Mouse (Mus musculus) liver, embryonic 11.5 days (tissue): ENCODE data around the gene Rbfox2. TPM values are rescaled to one million over a fixed set of nuclear protein-coding genes. Genes with fewer than 3 reads are reported as not detected.

Experiments
- ATAC-seq: fragments of 200-750 bp; cut with Nextera tagmentation; replicated peaks from 2 replicates; pipeline ENCODE4 v1.8.0; 2017; ENCODE audit warnings: moderate number of reproducible peaks, mild to moderate bottlenecking, moderate TSS enrichment, moderate library complexity; ENCODE audit not compliant: low FRiP score
- DNase-seq: peaks from one replicate; pipeline ENCODE4 v3.0.0-alpha.2; 2017; ENCODE audit warnings: low spot score
- H3K27ac ChIP-seq: fragments of 300-500 bp; sonication (generic); 2 replicates; pipeline ENCODE4 v1.5.1; 2014; ENCODE audit warnings: mild to moderate bottlenecking, low read depth, low read length, control low read depth
- H3K27me3 ChIP-seq: fragments of 300-500 bp; sonication (generic); replicated peaks from 2 replicates; pipeline ENCODE4 v1.6.1; 2014; ENCODE audit warnings: low read length, mixed read lengths; ENCODE audit not compliant: control insufficient read depth, insufficient read depth
- H3K36me3 ChIP-seq: fragments of 300-500 bp; sonication (generic); 2 replicates; pipeline ENCODE4 v1.6.1; 2014; ENCODE audit warnings: mild to moderate bottlenecking, low read length, moderate library complexity, mixed read lengths; ENCODE audit not compliant: control insufficient read depth, insufficient read depth
- H3K4me1 ChIP-seq: fragments of 300-500 bp; sonication (generic); replicated peaks from 2 replicates; pipeline ENCODE4 v1.6.1; 2014; ENCODE audit warnings: low read length, mixed read lengths; ENCODE audit not compliant: control insufficient read depth, insufficient read depth
- H3K4me2 ChIP-seq: fragments of 300-500 bp; sonication (generic); 2 replicates; pipeline ENCODE4 v1.6.1; 2014; ENCODE audit warnings: mild to moderate bottlenecking, control low read depth, moderate library complexity
- H3K4me3 ChIP-seq: fragments of 300-500 bp; sonication (generic); 2 replicates; pipeline ENCODE4 v1.5.1; 2014; ENCODE audit warnings: low read depth, low read length, control low read depth
- H3K9ac ChIP-seq: fragments of 300-500 bp; sonication (generic); 2 replicates; pipeline ENCODE4 v1.6.1; 2014; ENCODE audit warnings: low read depth, low read length, control low read depth
- H3K9me3 ChIP-seq: fragments of 300-500 bp; sonication (generic); 2 replicates; pipeline ENCODE4 v1.6.1; 2016; ENCODE audit warnings: low read length, inconsistent platforms, mixed read lengths; ENCODE audit not compliant: control insufficient read depth
- WGBS: fragments of 180-500 bp; shearing (Covaris S2); extraction: QIAGEN DNeasy Blood & Tissue Kit; methylation state at CpG from one replicate; pipeline ENCODE4 v1.1.7; 2014; 5-methylcytosine and 5-hydroxymethylcytosine counted together
- polyA plus RNA-seq: library from polyadenylated mRNA; unstranded; fragments of >200 nt; fragmentation: Nextera tagmentation; extraction: Ambion mirVana; gene quantifications from 2 replicates; pipeline ENCODE4 v1.2.1, GENCODE M21; 2014

Rbfox2 gene
- polyA plus RNA-seq, 1 experiment from 2014 or later = 26.6 TPM

DNA sequence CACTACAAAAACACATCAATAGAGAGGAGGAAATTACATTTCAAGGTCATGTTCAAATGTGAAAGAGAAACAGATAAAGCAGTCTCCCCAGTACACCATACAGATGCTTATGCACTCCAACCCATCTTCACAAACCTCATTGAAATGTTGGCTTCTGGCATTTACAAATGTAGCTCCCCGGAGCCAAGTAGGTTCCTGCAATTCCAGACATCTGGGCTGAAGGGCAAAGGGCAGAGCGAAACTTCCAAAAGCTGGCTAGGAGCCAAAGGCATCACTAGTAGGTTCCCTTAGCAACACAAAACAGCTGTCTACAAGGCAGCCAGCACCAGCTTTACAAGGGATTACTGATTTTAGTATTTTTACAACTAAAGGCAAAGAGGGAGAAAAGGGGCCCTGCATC, 104.6 kb downstream of the Rbfox2 start:
- Histone ChIP-seq H3K27ac (no peak overlapping the region), H3K27me3 (no peaks in the 10 kb centered on the region), H3K4me2 (no peak overlapping the region), H3K4me1 (peaks cover 11% of the 10 kb centered on the region), H3K36me3 (no peaks in the 10 kb centered on the region), H3K9ac (no peak overlapping the region), H3K9me3 (no peaks in the 10 kb centered on the region), H3K4me3 (no peak overlapping the region)
- DNase-seq = no peak
- 51% methylated on average over 2 of the region's 2 CpGs for WGBS
- ATAC-seq = no peak

GRCm38 (mm10) chr15:77196827-77197226, 110.0 kb downstream of the Rbfox2 start:
- no peak for ATAC-seq
- Histone ChIP-seq H3K4me1 (0 out of 2 replicates have a peak, but pooled peaks cover 5% of the 10 kb centered on the region), H3K4me3 (no peak overlapping the region), H3K27me3 (no peaks in the 10 kb centered on the region), H3K36me3 (no peaks in the 10 kb centered on the region), H3K27ac (no peak overlapping the region), H3K9ac (no peak overlapping the region), H3K4me2 (no peak overlapping the region), H3K9me3 (no peaks in the 10 kb centered on the region)
- WGBS = 66% methylated on average over 5 of the region's 5 CpGs
- no peak for DNase-seq

DNA sequence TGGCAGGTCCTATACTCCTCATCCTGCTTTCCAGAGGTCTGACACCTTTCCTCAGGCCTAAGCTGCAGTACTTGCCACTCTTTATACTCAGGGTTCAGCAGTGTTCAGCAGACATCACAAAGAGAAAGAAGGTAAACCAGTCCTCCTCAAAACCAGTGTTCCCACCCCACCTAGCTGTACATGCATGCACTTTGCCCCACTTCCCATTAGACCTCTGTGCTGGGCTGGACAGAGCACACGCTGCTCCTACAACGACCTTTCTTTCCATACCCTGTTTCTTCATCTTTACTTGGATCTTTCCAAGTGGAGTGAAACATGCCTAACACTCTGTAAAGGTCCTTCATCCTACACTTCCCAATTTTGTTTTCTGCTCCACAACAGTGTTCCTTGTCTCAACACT, 110.8 kb downstream of the Rbfox2 start:
- ATAC-seq = no peak
- Histone ChIP-seq H3K27me3 (no peaks in the 10 kb centered on the region), H3K4me1 (0 out of 2 replicates have a peak, but pooled peaks cover 2% of the 10 kb centered on the region), H3K4me3 (no peak overlapping the region), H3K27ac (peak overlapping the region; percentile 8; the same call in 1 of the 2 replicates), H3K9me3 (no peaks in the 10 kb centered on the region), H3K4me2 (no peak overlapping the region), H3K36me3 (no peaks in the 10 kb centered on the region), H3K9ac (no peak overlapping the region)
- 76% methylated on average over 2 of the region's 2 CpGs for WGBS
- no peak for DNase-seq

DNA sequence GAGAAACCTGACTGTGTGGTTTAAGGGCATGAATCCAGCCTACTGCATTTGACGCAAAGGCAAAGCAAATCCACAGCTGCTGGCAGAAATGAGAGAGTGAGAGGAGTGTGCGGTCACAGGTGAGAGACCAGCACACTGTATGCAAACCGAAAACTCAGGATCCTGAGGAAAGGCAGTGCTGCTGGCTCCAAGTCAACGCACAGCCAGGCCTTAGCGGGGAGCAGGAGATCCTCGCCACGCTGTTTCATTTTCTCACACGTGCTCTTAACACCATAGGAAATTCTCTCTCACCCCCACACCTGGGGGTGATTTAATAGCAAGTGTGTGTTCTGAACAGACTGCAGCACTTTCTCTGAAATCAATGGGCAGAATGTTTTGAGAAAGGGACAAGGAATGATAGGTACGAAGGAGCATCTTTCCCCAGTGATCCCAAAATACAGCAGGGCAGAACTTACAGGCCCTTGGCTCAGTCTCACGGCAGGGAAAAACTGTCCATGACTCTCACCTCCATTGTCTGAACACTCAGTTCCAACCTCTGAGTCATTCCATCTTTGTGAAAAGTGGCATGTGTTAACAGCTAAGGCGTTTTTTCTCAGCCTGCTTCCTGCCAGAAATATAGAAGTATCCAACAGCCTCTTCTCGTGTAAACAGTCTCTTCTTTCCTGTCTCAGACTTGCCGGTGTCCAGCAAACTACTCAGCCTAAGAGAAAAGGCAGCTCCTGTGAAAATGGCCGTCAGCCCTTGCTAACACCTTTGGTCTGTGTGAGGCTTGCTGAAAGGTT, 114.5 kb downstream of the Rbfox2 start:
- H3K36me3 ChIP-seq = no peaks in the 10 kb centered on the region
- 0 out of 2 replicates have a peak, but pooled peaks cover 2% of the 10 kb centered on the region for H3K4me1 ChIP-seq
- H3K9ac ChIP-seq = no peak overlapping the region
- no peak overlapping the region for H3K4me2 ChIP-seq
- no peak overlapping the region for H3K27ac ChIP-seq
- WGBS = 70% methylated on average over 14 of the region's 14 CpGs
- no peaks in the 10 kb centered on the region for H3K27me3 ChIP-seq
- DNase-seq = no peak
- H3K9me3 ChIP-seq = no peaks in the 10 kb centered on the region
- ATAC-seq = no peak
- H3K4me3 ChIP-seq = no peak overlapping the region

- no peaks in the 10 kb centered on the region for H3K27me3 ChIP-seq
- ATAC-seq (no peak), DNase-seq (no peak)
- no peak overlapping the region for H3K4me2 ChIP-seq
- WGBS = 80% methylated on average over 1 of the region's 1 CpGs
- no peaks in the 10 kb centered on the region for H3K36me3 ChIP-seq
- no peak overlapping the region for H3K4me3 ChIP-seq
- no peaks in the 10 kb centered on the region for H3K9me3 ChIP-seq
- no peak overlapping the region for H3K9ac ChIP-seq
- H3K4me1 ChIP-seq = 0 out of 2 replicates have a peak, but pooled peaks cover 2% of the 10 kb centered on the region
- no peak overlapping the region for H3K27ac ChIP-seq
Measured at GRCm38 (mm10) chr15:77186096-77186495, 120.7 kb downstream of the Rbfox2 start.

DNA sequence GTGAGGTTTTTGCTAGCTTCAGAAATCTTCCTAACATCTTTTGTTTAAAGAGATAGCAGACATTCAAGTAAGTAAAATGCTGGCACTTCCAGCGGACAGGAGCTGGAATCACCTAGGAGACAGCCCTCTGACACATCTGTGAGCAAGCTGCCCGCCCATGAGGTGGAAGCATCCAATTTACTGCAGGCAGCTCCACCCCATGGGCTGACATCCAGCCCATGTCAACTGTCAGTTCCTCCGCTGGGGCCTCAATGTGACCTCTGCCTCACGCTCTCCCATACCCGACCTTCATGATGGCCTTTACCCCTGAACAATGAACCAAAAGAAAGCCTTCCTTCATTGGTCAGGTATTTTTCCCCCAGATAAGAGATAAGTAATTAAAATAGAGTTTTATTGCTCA, 121.2 kb downstream of the Rbfox2 start:
- no peak for ATAC-seq
- H3K4me3 ChIP-seq = no peak overlapping the region
- H3K36me3 ChIP-seq = no peaks in the 10 kb centered on the region
- WGBS = 57% methylated on average over 5 of the region's 5 CpGs
- 0 out of 2 replicates have a peak, but pooled peaks cover 2% of the 10 kb centered on the region for H3K4me1 ChIP-seq
- no peaks in the 10 kb centered on the region for H3K9me3 ChIP-seq
- no peak overlapping the region for H3K4me2 ChIP-seq
- H3K9ac ChIP-seq = no peak overlapping the region
- no peak overlapping the region for H3K27ac ChIP-seq
- no peaks in the 10 kb centered on the region for H3K27me3 ChIP-seq
- DNase-seq = no peak

- Histone ChIP-seq H3K27ac (no peak overlapping the region), H3K4me2 (no peak overlapping the region), H3K4me3 (no peak overlapping the region), H3K27me3 (no peaks in the 10 kb centered on the region), H3K36me3 (no peaks in the 10 kb centered on the region), H3K4me1 (0 out of 2 replicates have a peak, but pooled peaks cover 2% of the 10 kb centered on the region), H3K9ac (no peak overlapping the region), H3K9me3 (no peaks in the 10 kb centered on the region)
- DNase-seq (no peak), ATAC-seq (no peak)
- WGBS = 84% methylated on average over 5 of the region's 5 CpGs
Measured at GRCm38 (mm10) chr15:77182800-77183199, 124.0 kb downstream of the Rbfox2 start.

DNA sequence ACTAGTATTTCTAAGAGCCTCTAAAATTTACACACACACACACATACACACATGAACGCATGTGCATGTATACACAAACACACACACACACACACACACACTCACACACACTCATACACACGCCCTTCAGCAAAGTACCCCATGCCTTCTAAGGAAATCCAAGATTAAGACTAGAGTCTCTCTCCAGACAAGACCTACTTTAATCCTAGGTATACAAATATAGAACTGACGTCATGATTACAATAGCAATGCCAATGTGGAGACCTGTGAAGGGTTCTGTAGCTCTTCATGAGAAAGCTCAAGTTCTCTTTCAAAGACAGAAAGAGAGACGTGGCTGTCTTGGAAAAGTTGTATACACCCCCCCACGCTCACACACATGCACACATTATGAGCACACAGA, 132.8 kb downstream of the Rbfox2 start:
- Histone ChIP-seq H3K9me3 (no peaks in the 10 kb centered on the region), H3K9ac (no peak overlapping the region), H3K27ac (no peak overlapping the region), H3K36me3 (no peaks in the 10 kb centered on the region), H3K4me1 (no peaks in the 10 kb centered on the region), H3K4me2 (no peak overlapping the region), H3K4me3 (no peak overlapping the region), H3K27me3 (no peaks in the 10 kb centered on the region)
- 76% methylated on average over 5 of the region's 5 CpGs for WGBS
- DNase-seq (no peak), ATAC-seq (no peak)

GRCm38 (mm10) chr15:77172414-77172813, 134.4 kb downstream of the Rbfox2 start:
- Histone ChIP-seq H3K36me3 (no peaks in the 10 kb centered on the region), H3K27me3 (no peaks in the 10 kb centered on the region), H3K9me3 (no peaks in the 10 kb centered on the region), H3K27ac (no peak overlapping the region), H3K4me2 (no peak overlapping the region), H3K4me3 (no peak overlapping the region), H3K4me1 (no peaks in the 10 kb centered on the region), H3K9ac (no peak overlapping the region)
- ATAC-seq = no peak
- WGBS = 71% methylated on average over 3 of the region's 3 CpGs
- DNase-seq = no peak
